Mouse (Mus musculus) cerebral cortex, adult 2 months (tissue): ENCODE results near the gene Cryba1.

Experiments used
- WGBS: fragments of 180-500 bp; shearing (Covaris S2); methylation state at CpG from one replicate; pipeline ENCODE4 v1.1.7; 2018; 5-methylcytosine and 5-hydroxymethylcytosine counted together

The Cryba1 gene

DNA sequence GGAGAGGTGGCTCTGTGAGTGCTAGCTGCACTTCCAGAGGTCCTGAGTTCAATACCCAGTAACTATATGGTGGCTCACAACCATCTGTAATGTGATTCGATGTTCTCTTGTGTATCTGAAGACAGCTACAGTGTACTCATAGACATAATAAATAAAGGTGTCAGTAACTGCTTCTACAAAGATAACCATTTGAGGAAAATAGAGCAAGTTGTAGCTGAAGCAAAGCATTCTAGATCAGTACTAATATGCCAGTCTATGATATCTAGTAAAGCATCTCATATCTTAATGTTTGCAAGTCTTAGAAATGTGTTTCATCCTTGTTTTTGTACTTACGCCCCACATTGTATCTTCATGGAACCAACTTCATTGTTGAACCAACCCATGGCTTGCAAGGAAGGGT, 6.0 kb downstream of the Cryba1 start:
- 96% methylated on average over 2 of the region's 2 CpGs for WGBS

DNA sequence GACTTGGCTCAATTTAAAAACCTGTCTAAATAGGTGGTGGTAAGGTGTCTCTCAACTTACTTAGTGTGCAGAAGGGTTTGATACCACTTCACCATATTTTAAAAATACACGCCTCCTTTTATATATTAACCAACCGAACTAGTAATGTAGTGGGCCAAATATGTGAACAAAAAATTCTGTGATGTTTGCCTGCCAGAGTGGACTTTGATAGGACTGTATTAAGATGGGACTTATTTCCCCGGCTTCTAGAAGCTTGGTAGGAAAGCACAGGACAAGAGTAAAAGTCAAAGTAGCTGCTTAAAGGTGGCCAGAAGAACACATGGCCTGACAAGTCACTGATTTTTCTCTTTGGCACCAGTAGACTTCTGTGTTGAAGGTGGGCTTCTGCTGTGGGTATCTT, 11.3 kb downstream of the Cryba1 start:
- 93% methylated on average over 3 of the region's 3 CpGs for WGBS

GRCm38 (mm10) chr11:77709039-77709438, 16.0 kb downstream of the Cryba1 start:
- 39% methylated on average over 3 of the region's 3 CpGs for WGBS

DNA sequence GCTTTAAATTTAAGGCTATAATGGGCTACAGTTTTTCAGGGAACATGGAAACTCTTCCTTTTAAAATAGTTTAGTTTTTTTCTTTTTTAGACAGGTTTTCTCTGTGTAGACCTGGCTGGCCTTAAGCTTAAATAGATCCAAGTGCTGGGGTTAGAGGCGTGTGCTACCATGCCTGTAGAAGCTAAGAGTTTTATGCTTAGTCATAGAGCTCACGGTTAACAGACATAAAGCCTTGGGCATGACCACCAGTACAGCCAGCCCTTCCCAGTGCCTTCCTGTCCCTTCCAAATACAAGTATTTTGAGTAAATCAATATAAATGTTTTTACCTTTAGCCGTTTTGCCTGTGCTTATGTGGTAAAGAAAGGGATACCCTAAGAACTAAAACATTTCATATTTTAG, 19.2 kb downstream of the Cryba1 start:
- WGBS: 90% methylated on average over 3 of the region's 3 CpGs

DNA sequence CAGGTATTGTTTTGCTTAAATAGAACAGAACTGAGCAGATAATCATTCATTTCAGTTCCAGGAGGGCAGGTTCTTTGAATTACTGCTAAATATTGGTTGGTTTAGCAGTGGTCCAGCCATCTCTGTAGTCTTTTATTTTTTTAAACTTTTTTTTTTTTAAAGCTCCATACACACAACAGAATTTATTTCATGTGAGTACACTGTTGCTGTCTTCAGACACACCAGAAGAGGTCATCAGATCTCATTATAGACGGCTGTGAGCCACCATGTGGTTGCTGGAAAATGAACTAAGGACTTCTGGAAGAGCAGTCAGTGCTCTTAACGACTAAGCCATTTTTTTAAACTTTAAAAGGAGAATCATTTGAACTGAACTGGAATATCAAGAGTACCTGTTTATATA, 27.9 kb downstream of the Cryba1 start:
- WGBS: 13% methylated on average over 2 of the region's 2 CpGs

GRCm38 (mm10) chr11:77693026-77693425, 32.1 kb downstream of the Cryba1 start:
- 84% methylated on average over 3 of the region's 3 CpGs for WGBS

DNA sequence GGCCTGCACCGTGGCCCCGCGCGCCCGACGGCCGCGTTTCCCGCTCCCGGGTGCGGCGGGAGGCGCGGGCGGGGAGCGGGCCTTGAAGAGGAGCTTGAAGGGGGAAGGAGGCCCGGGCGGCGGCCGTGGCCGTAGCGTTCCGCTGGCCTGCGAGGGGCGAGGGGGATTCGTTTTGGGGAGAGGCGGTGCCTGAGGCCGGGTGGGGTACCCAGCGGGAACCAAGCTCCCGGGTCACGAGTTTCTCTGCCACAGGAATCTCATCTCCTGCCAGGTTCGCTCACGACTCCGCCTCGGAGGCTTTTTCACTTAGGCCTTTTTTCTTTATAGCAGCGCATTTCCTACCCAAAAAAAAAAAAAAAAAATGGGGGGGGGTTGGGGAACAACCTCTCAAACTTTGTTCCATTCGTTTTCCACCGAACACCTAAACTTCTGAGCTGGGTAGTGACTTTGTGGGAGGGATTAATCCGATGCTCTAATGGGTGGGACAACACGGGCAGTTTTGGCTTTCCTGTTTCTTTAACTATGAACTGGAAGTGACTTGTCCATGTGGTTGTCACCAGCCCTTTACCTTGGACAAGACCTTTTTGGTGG, 37.4 kb downstream of the Cryba1 start:
- under 1% methylated on average over 31 of the region's 40 CpGs for WGBS

GRCm38 (mm10) chr11:77686841-77687540, 38.1 kb downstream of the Cryba1 start:
- 1% methylated on average over 72 of the region's 76 CpGs for WGBS

GRCm38 (mm10) chr11:77686346-77686840, 38.7 kb downstream of the Cryba1 start:
- WGBS: under 1% methylated on average over 29 of the region's 30 CpGs

- WGBS: under 1% methylated on average over 38 of the region's 38 CpGs
These were observed 39.5 kb downstream of the Cryba1 start, which contains the start of gene Nufip2 for GRCm38 (mm10) chr11:77685383-77686265. Gene Nufip2 (plus strand): TSS chr11:77686155.

DNA sequence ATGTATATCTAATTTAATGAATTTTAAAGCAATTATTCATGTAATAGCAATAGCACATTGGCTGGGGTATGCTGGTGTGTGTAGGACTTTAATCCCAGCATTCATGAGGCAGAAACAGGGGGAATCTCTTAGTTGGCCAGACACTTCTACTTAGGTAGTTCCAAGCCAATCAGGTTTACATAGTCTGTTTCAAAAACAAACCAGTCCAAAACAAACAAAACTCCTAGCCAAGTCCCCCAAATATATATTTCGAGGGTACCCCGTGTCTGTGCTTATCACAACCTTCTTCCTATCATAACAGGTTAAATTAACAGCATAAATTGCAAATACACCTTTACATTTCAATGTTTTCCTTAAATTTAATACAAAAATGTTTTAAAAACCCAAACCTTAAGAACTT, 40.2 kb downstream of the Cryba1 start:
- 36% methylated on average over 2 of the region's 2 CpGs for WGBS

DNA sequence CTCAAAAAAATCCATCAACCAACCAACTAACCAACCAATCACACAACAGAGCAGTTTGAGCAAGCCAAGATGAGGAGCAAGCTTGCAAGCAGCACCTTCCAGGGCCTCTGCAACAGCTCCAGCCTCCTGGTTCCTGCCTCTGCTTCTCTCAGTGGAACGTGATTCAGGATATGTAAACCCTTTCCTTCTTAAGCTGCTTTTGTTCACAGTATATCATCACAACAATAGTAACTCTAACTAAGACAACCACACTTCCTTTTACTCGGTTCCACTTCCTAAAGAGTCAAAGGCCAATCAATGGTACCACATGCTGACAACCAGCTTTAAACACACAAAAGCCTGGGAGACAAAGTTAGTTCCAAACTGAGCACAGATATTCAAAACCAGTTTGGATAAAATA, 45.1 kb downstream of the Cryba1 start:
- 59% methylated on average over 2 of the region's 2 CpGs for WGBS

GRCm38 (mm10) chr11:77673428-77673991, 51.6 kb downstream of the Cryba1 start:
- 76% methylated on average over 4 of the region's 4 CpGs for WGBS

DNA sequence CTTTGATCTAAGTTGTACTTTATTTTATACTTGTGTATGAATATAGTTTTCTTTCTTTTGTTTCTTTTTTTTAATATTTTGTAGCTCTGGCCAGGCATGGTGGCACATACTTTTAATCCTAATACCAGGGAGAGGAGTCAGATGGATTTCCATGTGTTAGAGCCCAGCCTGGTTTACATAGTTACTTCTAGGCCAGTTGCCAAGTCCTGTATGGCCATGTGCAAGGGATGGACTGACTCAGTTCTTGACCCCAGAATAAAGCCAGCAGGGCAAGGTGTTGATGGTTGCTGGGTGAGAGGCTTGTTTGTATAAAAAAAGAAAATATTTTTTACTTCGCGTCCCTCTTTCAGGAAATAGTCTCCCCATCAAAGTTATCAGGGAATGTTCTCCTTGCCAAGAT, 52.3 kb downstream of the Cryba1 start:
- WGBS: 95% methylated on average over 2 of the region's 2 CpGs
